Mouse (Mus musculus) left cerebral cortex, adult 9 months (tissue): Measurements from ENCODE around the gene Pknox1.
A peak's percentile ranks its signal among the peaks of the same experiment; 100 is the strongest.
"Not testable (repeated sequence)": the region's sequence is repeated elsewhere in the genome, so short reads cannot be mapped to it uniquely, and the experiment has no call there.

Source experiments
- DNase-seq, 2 experiments: peaks; one replicate each; pipeline ENCODE4 v3.0.0; 2022; ENCODE audit warnings: low spot score in 2 of 2

Pknox1 gene

DNA sequence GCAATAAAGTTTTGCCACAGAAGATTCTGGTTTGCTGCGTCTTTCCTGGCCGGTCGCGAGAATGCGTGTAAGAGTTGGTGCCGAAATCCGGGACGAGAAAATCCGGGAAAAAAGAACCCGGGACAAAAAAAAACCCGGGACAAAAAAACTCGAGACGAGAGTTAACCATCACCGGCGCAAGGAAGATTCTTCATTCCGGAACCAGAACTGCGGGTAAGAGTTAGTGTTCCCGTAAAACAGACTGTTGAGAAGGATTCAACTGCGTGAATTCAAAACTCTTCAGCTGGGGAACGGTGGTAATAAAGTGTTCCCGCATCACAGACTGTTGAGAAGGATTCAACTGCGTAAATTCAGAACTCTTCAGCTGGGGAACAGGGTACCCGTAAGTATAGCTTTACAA is 11.9 kb upstream of the Pknox1 start:
- not testable (repeated sequence) for DNase-seq

- no peak for DNase-seq
Measured at GRCm38 (mm10) chr17:31556253-31556652, 8.3 kb upstream of the Pknox1 start.

DNA sequence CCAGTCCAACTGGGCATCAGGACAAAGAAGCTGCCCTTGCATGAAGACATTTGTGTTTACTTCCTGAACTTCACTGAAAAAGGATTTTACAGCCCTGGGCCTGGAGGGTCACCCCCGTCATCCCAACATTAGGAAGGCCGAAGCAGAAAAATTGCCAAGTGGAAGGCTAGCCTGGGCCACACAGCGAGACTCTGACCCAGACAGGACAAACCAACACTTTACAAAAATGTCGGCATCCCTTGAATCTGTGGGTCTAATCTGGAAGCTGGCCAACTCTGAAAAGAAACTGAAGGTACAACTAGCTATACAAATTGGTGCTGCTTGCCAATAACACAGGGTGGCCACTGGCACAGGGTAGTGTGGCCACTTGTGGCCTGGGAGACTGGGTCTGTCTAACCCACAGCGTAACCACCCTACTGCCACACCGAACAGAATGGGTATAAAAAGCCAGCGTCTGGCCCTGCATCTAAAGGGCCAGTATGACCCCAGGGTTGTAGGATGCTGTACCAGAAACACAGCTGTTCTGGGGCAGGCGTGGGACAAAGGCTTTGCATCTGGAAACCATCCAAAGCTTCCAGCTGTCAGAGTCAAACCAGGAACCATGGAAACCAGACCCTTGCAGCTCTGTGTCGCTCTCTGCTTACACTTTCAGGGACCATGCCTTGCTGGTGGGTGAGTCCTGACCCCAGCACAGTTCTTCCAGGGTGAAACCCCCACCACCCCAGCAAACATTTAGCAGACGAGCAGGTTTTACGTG is 7.2 kb upstream of the Pknox1 start:
- DNase-seq: no peak

GRCm38 (mm10) chr17:31557947-31558542 is 6.5 kb upstream of the Pknox1 start:
- DNase-seq: no peak

GRCm38 (mm10) chr17:31559021-31559789 is 5.3 kb upstream of the Pknox1 start:
- no peak for DNase-seq

DNA sequence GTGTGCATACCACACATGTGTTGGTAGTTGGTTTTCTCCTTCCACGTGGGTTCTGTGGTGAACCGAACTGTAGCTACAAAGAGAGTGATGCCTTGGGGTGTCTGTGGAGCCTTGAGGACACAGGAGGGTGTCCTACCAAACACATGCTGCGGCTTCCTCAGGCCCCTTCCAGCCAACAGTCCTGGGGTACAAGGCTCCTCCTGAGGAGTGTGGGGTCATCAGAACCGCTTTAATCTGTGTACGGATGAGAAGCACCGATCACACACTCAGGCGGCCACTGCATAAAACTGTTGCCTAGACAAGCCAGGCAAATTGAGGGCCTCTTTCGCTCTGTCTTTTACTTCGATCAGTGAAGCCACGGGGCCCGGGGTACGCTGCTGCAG is 911 bp upstream of the Pknox1 start:
- peak in 1 of 2 experiments; percentile 35 for DNase-seq

GRCm38 (mm10) chr17:31564858-31565140 is 265 bp downstream of the Pknox1 start:
- no peak for DNase-seq

GRCm38 (mm10) chr17:31565141-31566056 is 865 bp downstream of the Pknox1 start:
- DNase-seq: peak in 1 of 2 experiments; percentile 49

GRCm38 (mm10) chr17:31566276-31566675 is 1.7 kb downstream of the Pknox1 start:
- DNase-seq: no peak

DNA sequence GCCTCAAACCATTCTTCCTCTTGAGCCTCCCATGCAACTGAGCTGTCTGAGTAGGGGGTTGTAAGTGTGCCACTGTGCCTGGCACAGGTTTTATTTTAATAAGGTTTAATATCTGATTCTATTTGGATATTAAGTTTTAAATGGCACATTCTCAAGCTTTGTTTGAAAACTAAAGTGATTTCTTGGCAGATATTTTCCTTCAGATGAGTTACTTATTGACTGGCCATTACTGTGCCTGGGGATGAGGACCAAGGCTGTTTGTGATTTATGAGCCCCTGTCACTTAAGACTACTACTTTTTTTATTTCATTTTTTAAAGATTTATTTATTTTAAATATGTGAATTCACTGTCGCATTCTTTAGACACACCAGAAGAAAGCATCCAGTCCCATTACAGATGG is 5.2 kb downstream of the Pknox1 start:
- DNase-seq: no peak

GRCm38 (mm10) chr17:31570321-31570925 is 5.9 kb downstream of the Pknox1 start:
- peak in 1 of 2 experiments; percentile 36 for DNase-seq

- no peak for DNase-seq
Measured at GRCm38 (mm10) chr17:31571689-31572088, 7.2 kb downstream of the Pknox1 start.

DNA sequence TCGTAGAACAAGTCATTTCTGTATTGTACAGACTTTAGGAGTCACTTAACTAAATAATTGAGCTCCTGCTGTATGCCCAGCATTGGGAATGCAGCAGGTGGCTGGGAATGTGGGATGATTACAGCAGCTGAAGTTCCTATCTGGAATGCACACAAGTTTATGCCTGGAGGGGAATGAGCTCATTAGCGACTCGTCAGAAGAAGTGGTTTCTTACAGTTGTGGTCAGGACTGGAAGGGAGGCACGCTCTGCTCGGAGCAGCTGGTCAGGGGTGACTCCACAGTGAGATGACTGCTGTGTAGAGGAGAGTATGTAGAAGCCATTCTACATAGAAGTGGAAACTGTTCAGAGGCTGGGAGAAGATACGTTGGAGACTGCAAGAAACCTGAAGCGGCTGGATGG is 10.1 kb downstream of the Pknox1 start:
- no peak for DNase-seq

- DNase-seq: no peak
Measured at GRCm38 (mm10) chr17:31576394-31577175, 12.1 kb downstream of the Pknox1 start.

- DNase-seq: no peak
Measured at GRCm38 (mm10) chr17:31580344-31580743, 15.8 kb downstream of the Pknox1 start.

DNA sequence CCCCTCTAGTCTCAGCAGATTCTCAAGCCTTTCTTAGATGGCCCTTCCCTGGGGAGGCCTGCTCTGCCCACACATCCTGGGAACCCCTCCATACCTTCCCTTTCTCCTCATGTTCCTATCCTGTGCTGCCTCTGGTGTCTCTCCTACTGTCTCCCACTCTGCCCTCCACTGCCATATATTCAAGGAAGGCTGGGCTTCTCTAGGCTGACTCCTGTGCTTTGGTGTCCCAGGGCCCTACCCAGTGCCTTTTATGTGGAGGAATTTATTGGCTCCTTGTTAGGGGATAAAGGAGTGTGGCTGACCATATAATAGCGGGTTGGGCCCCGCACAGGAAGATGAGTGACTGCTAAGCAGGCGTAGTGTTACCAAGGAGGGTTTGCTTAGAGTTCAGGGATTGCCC is 18.7 kb downstream of the Pknox1 start:
- DNase-seq: no peak

- DNase-seq: no peak
Measured at GRCm38 (mm10) chr17:31583781-31584180, 19.2 kb downstream of the Pknox1 start.

GRCm38 (mm10) chr17:31588115-31588514 is 23.6 kb downstream of the Pknox1 start:
- DNase-seq: no peak

GRCm38 (mm10) chr17:31588726-31589125 is 24.2 kb downstream of the Pknox1 start:
- no peak for DNase-seq

DNA sequence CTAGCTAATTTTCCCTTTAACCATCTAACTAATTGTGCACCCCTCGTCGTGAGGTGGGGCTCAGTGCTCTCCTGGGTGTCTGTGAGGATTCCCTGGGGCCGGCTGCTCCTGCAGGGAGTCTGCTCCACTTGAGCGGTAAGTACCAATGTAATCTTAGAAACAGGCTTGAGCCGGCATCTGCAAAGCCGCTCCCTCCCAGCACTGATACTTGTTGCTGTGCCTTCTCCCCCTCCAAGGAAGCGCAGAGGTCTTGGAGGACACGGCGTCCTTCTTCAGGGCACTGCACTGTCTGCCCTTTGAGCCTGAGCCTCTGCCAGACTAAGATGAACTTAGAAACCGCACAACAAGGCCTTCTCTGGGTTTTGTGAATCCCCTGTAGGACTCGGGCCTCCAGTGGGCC is 26.3 kb downstream of the Pknox1 start:
- no peak for DNase-seq

- no peak for DNase-seq
Measured at GRCm38 (mm10) chr17:31594590-31594989, 30.1 kb downstream of the Pknox1 start.
